Mouse (Mus musculus) kidney, adult 9 months (tissue): ENCODE measurements at regions not wholly inside any gene's neighbourhood (a gene's known extent, or its start where the extent isn't known, plus 50 kb on each side); places are given as distances from the start of the nearest gene placed in this dataset.

ENCODE experiments used
- DNase-seq: peaks from one replicate; pipeline ENCODE4 v3.0.0; 2022

DNA sequence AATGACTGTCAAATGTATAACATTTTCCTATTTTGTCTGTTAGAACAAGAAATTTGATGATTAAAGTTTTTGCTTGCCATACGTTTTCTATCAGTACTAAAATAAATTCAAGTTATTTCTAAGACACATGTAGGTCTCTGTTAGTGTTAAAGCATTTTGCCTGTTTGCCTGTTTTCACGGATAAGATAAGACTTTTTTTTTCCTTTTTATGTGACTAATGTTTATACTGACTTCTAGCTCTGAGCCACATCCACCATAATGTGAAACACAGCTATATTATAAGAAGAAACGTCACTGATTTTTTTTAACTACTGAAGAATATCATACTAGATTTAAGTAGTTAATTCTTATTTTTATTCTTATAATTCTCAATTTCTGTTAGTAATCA is 1012.6 kb downstream of the Cdh8 start:
- no peak for DNase-seq

DNA sequence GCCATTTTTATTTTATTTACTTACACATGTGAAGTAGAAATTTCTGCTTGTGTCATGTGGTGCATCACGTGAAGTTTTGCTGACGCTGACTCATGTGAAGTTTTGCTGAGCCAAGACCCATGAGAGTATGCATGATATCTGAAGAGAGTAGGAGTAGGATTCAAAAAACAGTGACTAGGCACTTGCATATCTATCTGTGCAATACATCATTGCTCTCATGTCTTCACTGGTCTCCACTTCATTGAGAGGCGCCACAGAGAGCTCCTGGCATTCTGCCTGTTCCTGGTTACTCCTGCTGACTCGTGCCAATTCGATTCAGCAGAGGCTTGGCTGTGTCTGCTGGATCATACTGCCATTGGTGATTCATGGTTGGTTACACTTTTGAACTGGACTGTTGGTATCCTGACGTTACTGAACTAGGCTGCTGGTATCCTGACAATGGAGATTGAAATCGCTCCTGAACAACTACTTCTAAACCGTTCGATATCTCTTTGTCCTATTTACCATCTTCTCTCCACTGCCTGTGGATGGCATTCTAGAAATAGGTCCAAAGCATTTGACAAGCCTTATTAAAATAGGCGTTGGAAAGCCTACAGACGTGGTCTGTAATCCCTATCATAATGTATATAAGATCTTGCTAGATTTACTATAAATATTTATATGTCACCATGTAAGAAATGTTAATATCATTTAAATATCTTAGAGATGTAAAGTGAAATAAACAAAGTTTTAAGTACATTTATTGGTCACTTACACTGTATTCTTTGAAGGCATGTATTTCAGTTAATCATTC is 1013.2 kb downstream of the Cdh8 start:
- DNase-seq, result peak; percentile 2

DNA sequence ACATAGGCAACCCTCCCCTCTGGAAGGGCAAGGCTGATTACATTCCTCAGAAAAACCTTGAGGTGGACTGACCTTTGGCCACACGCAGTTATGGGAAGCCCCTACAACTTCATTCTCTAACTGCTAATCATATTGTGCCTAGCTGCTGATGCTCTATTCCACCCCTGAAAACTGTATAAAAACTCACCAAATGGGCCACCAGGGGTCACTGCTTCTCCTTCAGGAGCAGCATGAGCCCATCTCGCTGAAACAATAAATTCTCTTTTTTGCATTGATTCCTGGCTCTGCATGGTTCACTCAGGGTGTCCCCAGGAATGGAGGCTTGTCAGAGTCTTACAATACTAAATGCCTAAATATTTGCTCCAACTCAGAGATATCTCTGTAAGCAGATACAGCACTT is 1034.5 kb downstream of the Cdh8 start:
- DNase-seq, result no peak

DNA sequence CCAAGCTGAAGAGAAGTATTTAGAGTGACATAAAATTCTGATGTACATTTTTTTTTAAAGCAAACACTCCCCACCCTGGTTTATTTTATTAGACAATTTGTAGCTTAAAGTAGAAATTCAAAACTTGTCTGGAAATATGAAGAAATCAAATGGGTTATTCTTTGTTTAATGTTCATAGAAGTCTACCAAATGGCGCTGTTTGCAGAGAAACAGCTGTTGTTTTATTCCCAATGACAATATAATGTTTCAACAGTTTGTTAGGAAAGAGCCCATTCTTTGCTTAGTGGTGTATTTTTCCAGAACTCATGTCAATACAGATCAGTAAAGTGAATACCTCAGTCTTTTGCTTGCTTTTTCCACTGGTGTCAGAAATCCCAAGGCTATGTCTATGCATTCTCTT is 1035.9 kb downstream of the Cdh8 start:
- no peak for DNase-seq

DNA sequence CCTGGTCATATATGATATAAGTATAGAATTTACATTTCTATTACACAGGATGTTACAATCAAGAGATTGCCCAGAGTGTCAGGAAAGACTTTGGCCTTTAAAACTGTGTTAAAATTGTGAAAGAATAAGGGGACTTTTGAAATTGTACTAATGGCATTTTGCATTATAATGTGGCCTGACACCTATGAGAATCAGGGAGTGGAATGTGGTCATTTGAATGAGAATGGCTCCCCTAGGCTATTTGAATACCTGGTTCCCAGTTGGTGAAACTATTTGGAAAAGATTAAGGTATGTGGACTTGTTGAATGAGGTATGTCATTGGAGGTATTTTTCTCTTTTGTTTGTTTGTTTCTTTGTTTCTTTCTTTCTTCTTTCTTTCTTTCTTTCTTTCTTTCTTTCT is 1038.5 kb downstream of the Cdh8 start:
- DNase-seq, result no peak

DNA sequence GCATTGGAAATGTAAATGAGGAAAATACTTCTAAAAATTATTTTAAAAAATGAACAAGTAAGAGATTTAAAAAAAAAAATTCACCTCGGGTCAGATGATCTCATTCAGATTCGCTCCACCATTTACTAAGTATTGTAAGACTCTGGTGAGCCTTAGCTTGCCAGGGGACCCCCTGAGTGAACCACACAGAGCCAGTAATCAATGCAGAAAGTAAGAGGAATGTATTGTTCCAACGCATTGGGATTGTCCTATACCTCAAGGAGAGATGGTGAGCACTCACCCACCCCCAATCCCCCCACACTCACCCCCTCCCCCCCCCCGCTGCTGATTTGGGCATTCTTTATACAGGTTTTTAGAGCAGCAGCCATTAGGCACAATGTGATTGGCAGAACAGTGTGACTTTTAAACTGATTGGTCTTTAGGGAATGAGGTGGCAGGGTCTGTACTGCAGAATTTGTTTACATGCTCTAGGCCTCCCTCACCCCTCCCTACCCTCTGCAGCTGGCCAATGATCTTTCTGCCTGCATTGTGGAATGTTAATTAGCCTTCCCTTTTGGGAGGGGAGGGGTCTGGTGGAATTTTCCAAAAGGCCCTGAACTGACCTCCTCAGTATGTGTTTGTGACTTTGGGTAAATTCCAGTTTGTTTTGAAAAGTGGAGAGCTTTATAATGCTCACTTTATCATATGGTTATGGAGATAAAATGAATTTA is 1043.4 kb downstream of the Cdh8 start:
- no peak for DNase-seq

DNA sequence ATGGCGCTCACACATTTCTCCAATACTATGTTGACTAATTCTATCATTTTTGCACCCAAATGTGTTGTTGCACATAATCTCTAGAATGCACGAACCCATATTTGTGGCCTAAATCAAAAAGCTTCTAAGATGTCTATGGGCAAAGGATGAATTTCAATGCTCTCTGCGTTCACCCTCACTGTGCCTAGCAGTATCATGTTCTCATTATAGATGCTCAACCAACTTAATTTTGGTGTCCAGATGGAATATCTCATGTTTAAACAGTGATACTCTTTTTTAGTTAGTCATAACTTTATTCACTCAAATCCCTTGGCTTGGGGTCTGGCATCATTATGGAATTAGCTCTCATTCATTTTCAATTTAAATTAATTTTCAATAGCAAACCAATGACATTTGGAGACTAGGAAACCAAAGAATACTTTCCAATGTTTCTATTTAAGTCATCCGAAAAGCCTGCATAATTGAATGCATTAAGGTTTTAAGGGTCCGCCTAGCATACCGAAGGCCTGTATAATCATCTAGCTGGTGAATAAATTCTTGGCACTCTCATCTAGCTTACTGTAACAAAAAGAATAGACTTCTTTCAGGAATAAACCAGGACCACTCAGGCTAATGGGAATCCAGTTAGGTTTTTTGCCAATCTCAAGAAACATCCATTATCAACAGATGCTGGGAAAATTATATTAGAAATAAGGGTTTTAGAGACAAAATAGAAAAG is 1050.7 kb downstream of the Cdh8 start:
- no peak for DNase-seq

DNA sequence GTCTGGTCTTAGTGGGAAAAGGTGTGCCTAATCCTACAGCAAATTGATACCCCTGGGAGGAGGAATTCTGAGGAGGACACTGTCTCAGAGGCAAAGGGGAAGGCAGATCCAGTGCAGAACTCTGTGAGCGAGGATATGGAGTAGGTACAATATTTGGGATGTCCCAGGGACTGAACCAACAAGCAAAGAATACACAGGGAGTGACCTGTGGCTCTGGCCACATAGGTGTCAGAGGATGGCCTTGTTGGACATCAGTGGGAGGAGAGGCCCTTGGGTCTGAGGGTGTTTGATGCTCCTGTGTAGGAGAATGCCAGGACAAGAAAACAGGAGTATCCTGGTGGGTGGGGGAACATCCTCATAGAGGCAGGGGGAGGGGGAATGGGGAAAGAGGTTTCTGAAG is 1079.0 kb downstream of the Cdh8 start:
- no peak for DNase-seq

DNA sequence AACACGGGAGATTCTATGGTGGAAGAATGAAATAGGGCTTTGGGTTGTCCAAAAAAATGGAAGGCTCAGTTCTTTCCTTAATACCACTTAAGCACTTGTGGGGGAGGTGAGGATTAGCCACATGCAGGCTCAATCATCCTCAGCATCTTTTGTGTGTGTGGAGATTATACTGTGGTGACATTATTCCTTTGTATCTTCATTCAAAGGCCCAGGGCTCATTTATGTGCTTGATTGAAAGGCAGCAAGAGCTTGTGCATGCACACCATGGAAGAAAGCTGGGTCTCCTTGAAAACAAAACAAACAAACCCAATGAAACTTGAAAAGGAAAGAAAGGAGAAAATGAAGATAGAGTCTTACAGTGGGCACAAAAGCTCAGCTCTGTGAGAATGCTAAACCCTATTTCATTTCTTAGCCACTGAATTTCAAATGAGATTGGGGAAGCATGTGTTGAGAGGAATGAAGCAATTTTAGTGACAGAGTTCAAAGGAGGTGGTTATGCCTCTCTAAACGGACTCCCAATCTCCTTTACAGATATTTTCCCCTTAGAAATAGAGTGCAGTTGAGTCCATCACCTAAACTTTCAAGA is 1106.8 kb downstream of the Cdh8 start:
- no peak for DNase-seq

DNA sequence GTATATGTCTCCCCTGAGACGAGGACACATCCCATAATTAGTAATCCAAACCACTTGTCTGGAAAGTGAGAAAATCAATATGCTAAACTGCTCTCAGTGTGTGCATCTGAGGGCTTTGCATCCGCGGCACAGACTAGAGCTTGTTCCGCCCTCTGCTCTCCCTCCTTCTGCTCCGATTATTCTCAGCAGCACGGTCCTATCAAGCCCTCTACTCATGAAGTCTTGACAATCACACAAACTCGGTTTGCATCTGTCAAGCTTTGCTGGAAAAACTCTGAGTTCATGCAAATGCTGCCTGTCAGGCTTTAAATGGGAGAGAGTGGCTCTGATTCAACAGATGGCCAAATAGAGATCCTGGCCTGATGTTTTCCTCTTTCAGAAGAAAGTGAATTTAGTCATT is 1121.3 kb downstream of the Cdh8 start:
- DNase-seq, result no peak

DNA sequence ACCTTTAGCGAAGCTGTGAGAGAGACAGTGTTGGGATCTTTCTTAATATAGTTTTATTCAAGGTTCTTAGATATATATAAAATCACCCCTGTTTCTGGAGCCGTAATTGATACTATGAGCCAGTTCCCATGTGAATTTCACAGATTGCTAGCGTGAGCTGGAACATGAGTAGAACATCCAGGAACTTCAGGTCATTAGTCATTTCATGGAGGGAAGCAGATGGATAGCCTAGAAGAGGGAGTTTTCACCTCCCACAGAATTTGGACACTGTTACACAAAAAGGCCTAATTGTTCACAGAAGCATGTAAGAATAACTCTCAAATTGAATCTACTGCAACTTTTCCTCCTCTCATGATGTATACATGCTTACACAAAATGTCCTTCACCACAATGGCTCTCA is 1156.0 kb downstream of the Cdh8 start:
- no peak for DNase-seq

DNA sequence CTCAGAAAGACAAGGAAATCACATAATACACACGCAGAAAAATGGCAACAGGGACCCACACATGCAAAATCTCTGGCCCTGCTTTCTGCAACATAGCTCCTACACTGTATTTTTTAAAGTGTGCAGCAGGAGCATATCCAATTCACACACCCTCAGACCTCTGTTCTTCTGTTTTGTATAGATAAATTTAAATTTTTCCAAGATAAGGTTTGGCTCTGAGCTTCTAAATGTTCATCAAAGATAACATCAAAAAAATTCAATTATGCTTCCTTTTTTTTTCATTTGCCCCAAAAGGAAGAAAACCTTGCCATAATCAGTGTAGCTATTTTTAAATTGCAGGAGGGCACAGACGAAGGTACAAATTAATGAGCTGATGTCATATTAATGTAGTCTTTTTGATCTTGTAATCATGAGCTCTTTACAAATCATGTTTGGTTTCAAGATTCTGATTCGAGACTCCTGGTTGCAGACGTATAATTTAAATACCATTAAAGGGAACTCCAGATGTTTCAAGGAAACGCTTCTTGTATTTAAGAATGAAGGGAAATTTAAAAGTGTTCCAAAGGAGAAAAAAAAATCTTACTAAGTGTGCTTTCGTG is 1172.8 kb downstream of the Cdh8 start:
- DNase-seq, result no peak

DNA sequence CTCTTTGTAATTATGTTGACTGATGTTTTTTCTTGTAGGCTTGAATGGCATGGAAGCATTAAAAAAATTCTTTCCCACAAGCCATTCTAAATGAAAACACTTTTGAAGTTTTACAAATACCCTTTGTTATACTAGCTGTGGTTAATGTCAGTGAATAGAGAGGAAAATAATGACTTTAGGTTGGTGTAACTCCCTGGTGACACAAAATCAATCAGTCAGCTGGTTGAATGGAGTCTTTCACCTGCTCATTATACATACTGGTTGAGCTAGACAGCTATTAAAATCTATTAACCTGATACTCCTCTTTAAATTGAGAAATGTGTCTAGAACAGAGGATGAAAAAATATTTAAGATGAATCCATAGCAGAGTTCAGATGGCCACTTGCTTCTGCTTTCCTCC is 1202.3 kb downstream of the Cdh8 start:
- no peak for DNase-seq
